Mouse (Mus musculus): ENCODE results near the gene Ddr1. TPM values are rescaled to one million over a fixed set of nuclear protein-coding genes. Genes with fewer than 3 reads are reported as not detected.

The Ddr1 gene
- total and polyA plus RNA-seq, 2 experiments from 2014 or later: 49.3 to 100 TPM

DNA sequence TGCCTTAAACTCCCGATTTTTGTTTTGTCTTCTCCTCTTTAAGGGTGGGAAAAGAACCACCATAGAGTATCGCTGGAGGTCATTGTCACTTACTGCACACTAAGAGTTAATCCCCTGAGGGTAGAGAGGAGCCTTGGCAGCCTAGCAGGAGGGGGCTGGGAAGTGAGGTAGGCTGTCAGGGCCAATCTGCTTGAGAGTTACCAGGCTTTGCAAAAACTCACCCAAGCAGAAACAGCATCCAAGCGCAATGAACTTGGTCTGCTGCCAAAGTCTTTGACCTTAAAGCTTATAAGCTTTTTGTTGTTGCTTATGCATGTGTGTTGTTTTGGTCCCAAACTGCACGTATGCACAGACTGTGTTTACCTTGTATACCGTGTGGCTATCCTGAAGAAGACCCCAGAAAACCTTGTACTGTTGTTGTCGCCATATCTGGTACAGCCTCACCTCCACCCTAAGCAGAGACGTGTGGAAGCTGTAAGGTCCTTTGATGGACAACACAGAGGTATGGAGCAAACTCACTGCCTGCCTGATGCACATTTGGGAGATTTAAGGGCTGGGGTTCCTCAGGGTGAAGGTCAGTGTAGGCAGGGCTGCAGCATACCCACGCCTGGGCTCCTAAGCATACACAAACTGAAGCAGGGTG is 6.4 kb upstream of the Ddr1 start:
- no peak overlapping the region for H3K4me2 ChIP-seq (ENCODE audit: low read depth, low read length, poor library complexity, severe bottlenecking)
- no peak for ATAC-seq (ENCODE audit: low FRiP score)
- peak; percentile 84 for DNase-seq (ENCODE audit: low spot score)
- H3K9me3 ChIP-seq (ENCODE audit: low read length): no peaks in the 10 kb centered on the region
- H3K27me3 ChIP-seq (ENCODE audit: insufficient read depth, low read length): no peaks in the 10 kb centered on the region
- peaks cover 3% of the 10 kb centered on the region; the same call in 1 of the 2 replicates for H3K4me1 ChIP-seq (ENCODE audit: insufficient read depth, low read length)
- TF ChIP-seq CTCF (IDR thresholded peaks at IDR 0.05): no peak
- H3K9ac ChIP-seq (replicated peaks; ENCODE audit: low read length, poor library complexity, severe bottlenecking): no peak overlapping the region
- 30% methylated on average over 8 of the region's 8 CpGs for WGBS
- no peak overlapping the region for H3K4me3 ChIP-seq (ENCODE audit: low read depth, low read length)
- no peak overlapping the region for H3K27ac ChIP-seq (ENCODE audit: low read depth, low read length)
- H3K36me3 ChIP-seq (ENCODE audit: insufficient read depth, low read length): no peaks in the 10 kb centered on the region

DNA sequence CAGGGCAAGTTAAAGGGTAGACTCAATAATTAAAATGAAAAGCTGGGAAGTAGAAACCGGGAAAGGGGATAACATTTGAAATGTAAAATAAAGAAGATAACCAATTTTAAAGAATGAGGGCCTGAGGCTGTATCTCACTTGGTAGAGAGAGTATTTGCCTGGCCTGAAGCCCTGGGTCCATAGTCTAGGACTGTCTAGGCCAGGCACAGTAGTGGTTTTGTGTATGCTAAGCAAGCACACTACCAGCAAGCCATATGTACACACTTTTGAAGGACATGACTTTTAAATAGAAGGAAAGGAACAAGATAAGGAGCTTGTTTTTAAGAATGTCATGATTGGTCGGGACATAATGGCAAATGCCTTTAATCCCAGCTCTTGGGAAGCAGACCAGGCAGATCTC is 4.2 kb upstream of the Ddr1 start:
- no peaks in the 10 kb centered on the region for H3K27me3 ChIP-seq (ENCODE audit: insufficient read depth, low read length)
- no peak overlapping the region for H3K9ac ChIP-seq (replicated peaks; ENCODE audit: low read length, poor library complexity, severe bottlenecking)
- TF ChIP-seq CTCF (IDR thresholded peaks at IDR 0.05): no peak
- no peak overlapping the region for H3K4me2 ChIP-seq (ENCODE audit: low read depth, low read length, poor library complexity, severe bottlenecking)
- H3K4me3 ChIP-seq (ENCODE audit: low read depth, low read length): no peak overlapping the region
- no peaks in the 10 kb centered on the region for H3K36me3 ChIP-seq (ENCODE audit: insufficient read depth, low read length)
- WGBS: 83% methylated on average over 2 of the region's 2 CpGs
- DNase-seq (ENCODE audit: low spot score) (no peak), ATAC-seq (ENCODE audit: low FRiP score) (no peak)
- H3K4me1 ChIP-seq (ENCODE audit: insufficient read depth, low read length): peaks cover 7% of the 10 kb centered on the region; the same call in 1 of the 2 replicates
- H3K27ac ChIP-seq (ENCODE audit: low read depth, low read length): no peak overlapping the region
- H3K9me3 ChIP-seq (ENCODE audit: low read length): no peaks in the 10 kb centered on the region

DNA sequence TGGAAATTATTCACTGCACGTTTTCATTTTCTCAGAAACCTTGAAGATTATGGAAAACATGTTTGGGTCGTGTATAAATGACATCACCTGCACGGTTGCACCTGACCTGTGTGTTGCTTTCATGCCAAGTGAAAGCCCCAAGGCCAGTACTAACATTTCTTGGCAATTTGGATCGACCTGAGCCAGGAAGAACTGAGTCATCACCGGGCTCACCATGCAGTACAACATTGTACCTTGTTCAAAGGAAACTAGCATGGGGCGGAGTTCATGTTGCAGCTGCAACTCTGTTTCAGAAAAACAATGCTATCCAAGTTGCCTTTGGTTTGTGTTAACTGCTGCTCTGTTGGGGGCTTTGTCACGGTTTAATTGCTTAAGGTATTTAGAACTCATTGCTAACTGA is 3.5 kb upstream of the Ddr1 start:
- WGBS: 58% methylated on average over 7 of the region's 7 CpGs
- no peak overlapping the region for H3K9ac ChIP-seq (replicated peaks; ENCODE audit: low read length, poor library complexity, severe bottlenecking)
- no peak overlapping the region for H3K4me3 ChIP-seq (ENCODE audit: low read depth, low read length)
- no peak overlapping the region for H3K4me2 ChIP-seq (ENCODE audit: low read depth, low read length, poor library complexity, severe bottlenecking)
- H3K27ac ChIP-seq (ENCODE audit: low read depth, low read length): no peak overlapping the region
- no peaks in the 10 kb centered on the region for H3K27me3 ChIP-seq (ENCODE audit: insufficient read depth, low read length)
- H3K9me3 ChIP-seq (ENCODE audit: low read length): no peaks in the 10 kb centered on the region
- H3K4me1 ChIP-seq (ENCODE audit: insufficient read depth, low read length): peaks cover 8% of the 10 kb centered on the region; the same call in 1 of the 2 replicates
- no peaks in the 10 kb centered on the region for H3K36me3 ChIP-seq (ENCODE audit: insufficient read depth, low read length)
- no peak for TF ChIP-seq CTCF (IDR thresholded peaks at IDR 0.05)
- ATAC-seq (ENCODE audit: low FRiP score): no peak
- DNase-seq (ENCODE audit: low spot score): no peak

DNA sequence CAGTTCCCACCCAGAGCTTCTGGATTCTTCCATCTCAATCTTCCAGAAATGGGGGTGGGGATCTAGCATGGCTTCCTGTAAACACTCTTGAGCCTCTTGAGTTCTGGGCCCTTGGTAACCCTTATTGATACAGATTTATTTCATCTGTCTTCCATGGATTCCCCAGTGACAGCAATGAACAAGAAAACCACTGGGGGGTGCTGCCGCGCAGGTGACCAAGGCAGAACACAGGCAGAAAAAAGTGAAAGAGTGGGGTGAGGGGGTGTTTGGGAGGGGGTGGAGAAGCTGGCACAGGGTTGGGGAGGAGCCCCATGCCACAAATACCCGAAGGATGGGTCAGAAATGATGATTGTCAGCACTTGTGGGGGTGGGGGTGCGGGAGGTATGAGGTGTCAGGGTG is 1.4 kb upstream of the Ddr1 start:
- Histone ChIP-seq H3K27me3 (ENCODE audit: insufficient read depth, low read length) (no peaks in the 10 kb centered on the region), H3K4me2 (ENCODE audit: low read depth, low read length, poor library complexity, severe bottlenecking) (no peak overlapping the region), H3K4me3 (ENCODE audit: low read depth, low read length) (no peak overlapping the region), H3K27ac (ENCODE audit: low read depth, low read length) (no peak overlapping the region), H3K4me1 (ENCODE audit: insufficient read depth, low read length) (peaks cover 15% of the 10 kb centered on the region; the same call in 1 of the 2 replicates), H3K9me3 (ENCODE audit: low read length) (no peaks in the 10 kb centered on the region), H3K36me3 (ENCODE audit: insufficient read depth, low read length) (no peaks in the 10 kb centered on the region), H3K9ac (replicated peaks; ENCODE audit: low read length, poor library complexity, severe bottlenecking) (no peak overlapping the region)
- DNase-seq (ENCODE audit: low spot score): peak; percentile 42
- no peak for ATAC-seq (ENCODE audit: low FRiP score)
- peak; percentile 71 for TF ChIP-seq CTCF (IDR thresholded peaks at IDR 0.05)
- 8% methylated on average over 4 of the region's 4 CpGs for WGBS

DNA sequence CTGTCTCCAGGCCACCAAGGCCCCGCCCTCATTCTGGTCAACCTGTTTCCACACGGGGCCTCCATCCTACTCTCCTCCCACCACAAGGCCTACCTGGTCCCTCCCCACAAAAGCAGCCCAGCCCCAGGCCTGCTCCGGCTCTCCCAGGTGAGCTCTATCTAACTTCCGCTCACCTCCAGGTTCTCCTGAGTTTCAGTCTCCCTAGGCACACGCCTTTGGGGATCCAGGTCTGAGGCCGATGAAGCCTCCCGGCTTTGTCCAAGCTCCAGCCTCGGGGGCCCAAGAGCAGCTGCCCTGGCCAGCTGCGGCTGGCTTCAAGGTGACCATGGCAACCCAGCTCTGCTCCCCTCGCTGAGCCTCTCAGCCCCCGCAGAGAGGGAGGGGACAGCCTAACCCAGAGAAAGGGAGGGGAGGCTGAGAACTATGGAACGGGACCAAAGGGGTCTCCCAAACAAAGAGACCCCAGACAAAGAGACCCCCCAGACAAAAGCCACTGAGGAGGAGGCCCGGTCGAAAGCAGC is 610 bp downstream of the Ddr1 start:
- Histone ChIP-seq H3K27ac (ENCODE audit: low read depth, low read length) (peak overlapping the region; percentile 83), H3K9me3 (ENCODE audit: low read length) (no peaks in the 10 kb centered on the region), H3K4me3 (ENCODE audit: low read depth, low read length) (peak overlapping the region; percentile 40), H3K9ac (replicated peaks; ENCODE audit: low read length, poor library complexity, severe bottlenecking) (peak overlapping the region; percentile 65), H3K27me3 (ENCODE audit: insufficient read depth, low read length) (no peaks in the 10 kb centered on the region), H3K36me3 (ENCODE audit: insufficient read depth, low read length) (no peaks in the 10 kb centered on the region), H3K4me2 (ENCODE audit: low read depth, low read length, poor library complexity, severe bottlenecking) (peak overlapping the region; percentile 80), H3K4me1 (ENCODE audit: insufficient read depth, low read length) (peaks cover 16% of the 10 kb centered on the region; the same call in 1 of the 2 replicates)
- 4% methylated on average over 14 of the region's 14 CpGs for WGBS
- TF ChIP-seq CTCF (IDR thresholded peaks at IDR 0.05): no peak
- peak; percentile 45 for ATAC-seq (ENCODE audit: low FRiP score)
- DNase-seq (ENCODE audit: low spot score): peak; percentile 93

DNA sequence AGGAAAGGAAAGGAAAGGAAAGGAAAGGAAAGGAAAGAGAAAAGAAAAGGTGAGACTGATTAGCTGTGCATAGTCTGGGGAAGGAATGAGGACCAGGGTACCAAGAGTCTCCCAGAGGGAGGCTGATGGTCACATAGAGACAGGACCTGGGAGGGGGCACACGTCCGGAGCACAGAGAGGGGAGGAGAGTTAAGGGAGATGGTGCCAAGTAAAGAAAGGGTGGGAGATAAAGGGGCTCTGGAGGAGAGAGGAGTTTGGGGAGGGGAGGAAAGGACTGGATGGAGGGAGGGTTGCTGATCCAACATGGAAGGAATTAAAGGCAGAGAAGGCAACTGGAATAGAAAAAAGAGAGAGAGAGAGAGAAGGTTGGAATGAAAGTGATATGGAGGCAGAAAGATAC is 1.4 kb downstream of the Ddr1 start:
- H3K9ac ChIP-seq (replicated peaks; ENCODE audit: low read length, poor library complexity, severe bottlenecking): 0 out of 2 replicates have a peak overlapping the region, but pooled peaks have one; percentile 36
- DNase-seq (ENCODE audit: low spot score) (peak; percentile 35), ATAC-seq (ENCODE audit: low FRiP score) (no peak)
- no peaks in the 10 kb centered on the region for H3K27me3 ChIP-seq (ENCODE audit: insufficient read depth, low read length)
- H3K4me1 ChIP-seq (ENCODE audit: insufficient read depth, low read length): peaks cover 16% of the 10 kb centered on the region; the same call in 1 of the 2 replicates
- no peaks in the 10 kb centered on the region for H3K9me3 ChIP-seq (ENCODE audit: low read length)
- H3K36me3 ChIP-seq (ENCODE audit: insufficient read depth, low read length): no peaks in the 10 kb centered on the region
- no peak for TF ChIP-seq CTCF (IDR thresholded peaks at IDR 0.05)
- peak overlapping the region; percentile 80 for H3K4me2 ChIP-seq (ENCODE audit: low read depth, low read length, poor library complexity, severe bottlenecking)
- peak overlapping the region; percentile 98 for H3K27ac ChIP-seq (ENCODE audit: low read depth, low read length)
- WGBS: 2% methylated on average over 2 of the region's 2 CpGs
- peak overlapping the region; percentile 79 for H3K4me3 ChIP-seq (ENCODE audit: low read depth, low read length)
